Mouse (Mus musculus): ENCODE measurements around the gene Bap1. TPM values are rescaled to one million over a fixed set of nuclear protein-coding genes. Genes with fewer than 3 reads are reported as not detected.

Gene Bap1
- 58.5 and 62.4 TPM in 2 replicates for total RNA-seq (2021)
- long read RNA-seq, experiment 1, transcript Bap1-201 (17 exons, 3,460 nt) = major isoform, 84 of 115 reads
- long read RNA-seq, experiment 1, partial matches to known transcripts = 6 of 115 reads
- long read RNA-seq, experiment 1, other reads (novel, unspliced or antisense) = 24 of 115 reads
- long read RNA-seq, experiment 2, transcript Bap1-201 (17 exons, 3,460 nt) = major isoform, 71 of 99 reads
- long read RNA-seq, experiment 2, partial matches to known transcripts = 15 of 99 reads
- long read RNA-seq, experiment 2, other reads (novel, unspliced or antisense) = 13 of 99 reads

DNA sequence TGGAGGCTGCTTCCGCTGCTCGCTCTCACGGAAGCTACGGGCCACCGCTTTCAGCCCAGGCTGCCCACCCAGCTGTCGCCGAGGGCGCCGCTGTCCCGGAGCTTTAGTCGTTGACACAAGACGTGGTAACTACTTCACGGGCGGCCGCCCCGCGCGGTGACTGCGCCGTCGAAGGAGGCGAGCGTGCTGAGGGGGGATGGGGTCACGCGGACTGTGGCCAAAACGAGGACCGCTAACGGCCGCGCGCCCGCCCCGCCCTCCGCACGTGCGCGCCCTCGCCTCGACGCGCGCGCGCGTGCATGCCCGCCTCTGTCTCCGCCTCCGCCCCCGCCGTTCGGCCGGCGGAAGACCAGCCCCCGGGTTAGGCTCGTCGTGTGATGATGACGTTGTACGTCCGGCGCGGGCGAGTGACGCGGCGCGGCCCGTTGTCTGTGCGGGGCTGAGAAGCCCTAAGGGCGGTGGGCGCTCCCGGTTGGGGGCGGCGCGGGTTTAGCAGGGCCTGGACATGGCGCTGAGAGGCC is at the start of gene Bap1, which contains the start of gene Phf7:
Bap1 (plus strand) TSS at position 367 of the 521 bp plus-strand sequence.
Phf7 (minus strand) TSS at position 234 of the 521 bp plus-strand sequence.
- DNase-seq = peak; percentile 98

DNA sequence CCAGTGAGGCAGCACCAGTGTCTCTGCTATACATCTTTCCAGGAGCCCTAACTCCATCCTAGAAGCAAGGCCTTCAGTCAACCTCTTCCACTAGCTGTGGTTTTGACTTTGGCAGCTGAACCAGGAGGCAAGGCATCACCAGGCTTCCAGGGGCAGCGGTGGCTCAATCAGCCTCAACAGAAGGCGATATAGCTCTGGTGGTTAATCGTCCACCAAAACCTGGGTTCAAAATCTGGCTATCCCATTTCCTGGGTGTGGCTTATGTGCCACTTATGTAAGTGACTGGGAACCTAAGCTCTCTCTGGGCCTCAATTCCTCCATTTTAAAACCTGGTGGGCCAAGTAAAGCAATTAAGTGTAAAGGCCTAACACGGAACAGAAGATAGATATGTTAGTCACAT is 46.4 kb upstream of the Bap1 start:
- no peak for DNase-seq

DNA sequence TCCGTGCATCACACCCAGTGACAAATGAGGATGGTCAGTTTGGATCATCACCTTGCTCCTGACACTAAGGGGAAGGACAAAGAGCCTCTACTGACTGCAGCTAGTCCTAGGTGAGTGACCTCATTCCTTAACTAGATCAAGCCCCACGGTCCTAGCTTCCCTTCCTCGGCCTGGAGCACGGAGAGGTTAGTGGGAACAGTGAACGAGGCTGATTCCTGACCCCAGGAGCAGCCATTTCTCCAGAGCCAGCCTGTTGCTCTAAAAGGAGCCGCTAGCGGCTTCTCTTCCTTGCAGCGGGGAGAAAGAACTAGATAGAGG is 46.0 kb upstream of the Bap1 start:
- DNase-seq = no peak

DNA sequence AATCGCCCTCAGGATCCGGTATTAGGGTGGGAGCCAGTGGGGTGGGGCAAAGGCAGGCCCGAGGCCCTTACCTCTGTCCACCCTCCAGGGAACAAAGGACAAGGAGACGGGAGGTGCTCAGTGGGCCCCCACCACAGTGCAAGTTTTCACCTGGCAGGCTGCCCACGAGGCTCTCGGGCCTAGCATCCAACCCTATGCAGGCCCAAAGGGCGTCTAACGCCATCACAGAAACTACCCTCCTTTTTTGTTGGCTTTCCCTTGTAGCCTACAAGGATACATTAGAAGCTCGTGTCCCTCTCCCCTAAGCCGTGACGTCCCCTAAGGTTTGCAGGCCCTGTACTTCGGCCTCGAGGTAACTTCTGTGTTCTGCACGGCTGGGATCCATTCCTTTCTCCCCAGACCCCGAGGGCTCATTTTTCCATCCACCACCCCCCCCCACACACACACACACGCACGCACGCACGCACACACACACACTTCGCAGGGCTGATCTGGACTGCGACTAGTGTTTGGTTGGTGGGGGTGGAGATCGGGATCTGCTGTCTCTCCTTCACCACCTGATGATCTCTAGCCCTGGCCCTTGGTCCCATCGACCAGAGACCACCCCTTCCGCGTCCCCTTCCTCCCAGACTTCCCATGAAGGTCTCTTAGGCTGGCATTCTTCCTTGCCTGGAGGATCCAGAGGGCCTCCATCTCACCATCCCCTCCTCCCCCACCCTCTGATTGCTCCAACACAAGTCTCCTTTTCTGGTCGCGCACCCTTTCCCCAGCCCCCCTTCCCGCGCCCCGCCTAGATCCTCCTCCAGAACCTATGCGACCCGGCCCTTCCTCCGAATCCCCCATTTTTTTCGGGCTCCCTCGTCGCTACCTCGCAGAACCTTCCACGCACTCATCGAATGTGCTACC is 45.4 kb upstream of the Bap1 start:
- peak; percentile 78 for DNase-seq

DNA sequence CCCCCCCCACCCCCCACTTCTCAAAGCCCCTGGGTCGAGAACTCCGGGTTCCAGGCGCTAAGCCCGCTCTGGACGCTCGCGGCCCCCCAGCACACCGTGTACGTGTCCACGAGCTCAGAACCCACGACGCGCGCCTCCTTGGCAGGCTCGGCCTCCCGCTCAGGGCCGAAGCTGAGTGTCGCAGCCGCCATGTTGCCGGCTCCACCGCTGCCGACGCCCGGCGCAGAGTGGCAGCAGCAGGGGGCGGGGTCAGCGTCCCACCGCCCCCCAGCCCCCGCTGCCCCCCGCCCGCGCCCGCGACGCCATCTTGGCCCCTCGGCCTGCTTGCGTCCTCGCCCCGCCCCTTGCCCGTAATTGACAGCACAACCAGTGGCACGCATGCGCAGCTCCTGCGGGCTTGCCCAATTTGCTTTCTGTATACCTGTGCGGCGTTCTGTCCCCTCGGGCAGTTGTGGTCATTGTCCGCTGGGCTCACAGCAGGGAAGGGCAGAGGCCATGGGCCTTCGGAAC is 44.7 kb upstream of the Bap1 start:
- DNase-seq = peak; percentile 99

DNA sequence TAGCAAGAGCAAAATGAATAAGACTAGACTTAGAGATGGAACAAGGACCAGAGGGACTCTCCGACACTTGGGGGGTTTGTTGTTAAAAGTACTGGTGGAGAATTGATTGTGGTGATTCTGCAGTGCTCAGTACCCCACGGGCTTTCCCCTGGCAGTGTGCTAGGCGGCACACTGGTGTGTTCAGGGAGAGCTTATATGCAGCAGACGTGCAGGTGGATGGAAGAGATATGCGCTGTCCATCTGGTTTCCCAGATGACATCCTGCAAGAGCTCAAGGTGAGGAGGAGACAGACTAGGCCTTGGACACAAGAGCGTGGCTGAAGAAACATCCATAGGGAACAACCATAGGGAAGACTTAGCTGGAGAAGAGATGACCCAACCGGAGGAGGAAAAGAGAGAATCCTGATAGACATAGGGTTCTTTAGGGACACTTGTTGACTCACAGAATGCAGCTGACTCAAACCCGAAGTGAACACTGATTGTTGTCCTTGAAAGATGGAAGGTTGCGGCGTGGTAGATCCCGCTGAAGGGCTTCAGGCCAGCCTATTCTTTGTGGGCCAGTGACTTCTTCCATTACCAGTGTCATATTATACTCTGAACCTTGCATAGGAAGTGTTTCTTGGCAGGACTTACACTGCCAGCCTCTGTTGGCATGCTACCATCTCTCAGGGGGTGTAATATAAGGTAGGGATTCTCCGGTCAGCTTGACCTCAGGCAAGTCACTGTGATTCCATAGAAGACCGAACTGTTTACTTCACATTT is 44.0 kb upstream of the Bap1 start:
- DNase-seq = peak; percentile 55

DNA sequence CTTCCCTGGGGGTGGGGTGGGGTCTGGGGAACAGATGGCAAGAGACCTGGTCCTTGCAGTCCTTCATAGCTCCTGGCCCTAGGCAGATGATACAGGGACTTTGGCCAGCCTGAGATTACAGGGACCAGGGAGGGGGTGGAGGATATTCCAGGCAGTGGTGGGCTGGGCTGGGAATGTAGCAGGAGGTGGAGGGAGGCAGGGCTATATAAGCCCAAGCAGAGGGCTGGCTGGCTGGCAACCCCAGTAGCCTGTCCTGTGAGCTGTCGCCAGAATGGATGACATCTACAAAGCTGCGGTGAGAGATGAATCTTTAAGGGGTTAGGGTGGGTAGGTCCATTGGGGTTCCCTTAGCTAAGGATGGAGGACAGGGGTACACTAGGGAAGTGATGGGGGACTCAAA is 43.2 kb upstream of the Bap1 start, which contains the start of gene Tnnc1:
Tnnc1 (plus strand) TSS at position 229 of the 400 bp plus-strand sequence.
- no peak for DNase-seq

DNA sequence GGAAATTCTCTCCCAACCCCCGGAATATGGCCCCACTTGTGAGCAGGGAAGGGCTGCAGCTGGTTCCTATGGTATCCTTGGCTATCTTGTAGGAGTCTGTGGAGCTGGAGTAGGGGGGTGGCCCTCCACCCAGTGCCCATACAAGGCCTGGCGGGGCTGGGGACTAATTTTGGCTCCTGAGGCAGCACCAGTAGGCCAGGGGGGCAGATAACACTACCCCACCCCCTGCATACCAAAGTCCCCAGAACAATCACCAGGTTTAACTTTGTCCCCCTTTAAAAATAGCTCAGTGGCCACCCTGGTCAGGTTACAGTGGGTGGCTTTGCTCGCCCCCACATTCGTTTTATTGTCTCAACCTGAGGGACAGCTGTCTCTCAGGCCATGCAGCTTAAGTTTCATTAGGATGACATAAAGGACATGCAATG is 42.1 kb upstream of the Bap1 start:
- no peak for DNase-seq

DNA sequence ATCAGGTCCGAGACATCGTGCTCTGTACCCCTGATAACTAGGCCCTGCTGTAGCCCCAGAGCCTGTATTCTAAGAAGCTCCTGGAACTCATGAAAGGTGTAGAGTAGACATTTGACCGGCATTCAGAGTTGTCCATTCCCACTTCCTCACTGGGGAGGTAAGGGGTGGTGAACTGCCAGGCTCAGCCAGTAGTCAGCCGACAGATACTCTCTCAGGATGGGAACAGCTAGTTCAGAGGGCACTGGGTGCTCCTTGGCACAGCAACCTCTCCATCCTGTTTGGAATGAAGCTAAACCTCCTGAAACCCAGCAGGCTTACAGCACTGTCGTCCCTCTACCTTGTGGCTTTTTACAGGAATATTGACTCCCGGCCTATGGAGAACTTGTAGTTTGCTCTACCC is 39.4 kb upstream of the Bap1 start:
- no peak for DNase-seq

DNA sequence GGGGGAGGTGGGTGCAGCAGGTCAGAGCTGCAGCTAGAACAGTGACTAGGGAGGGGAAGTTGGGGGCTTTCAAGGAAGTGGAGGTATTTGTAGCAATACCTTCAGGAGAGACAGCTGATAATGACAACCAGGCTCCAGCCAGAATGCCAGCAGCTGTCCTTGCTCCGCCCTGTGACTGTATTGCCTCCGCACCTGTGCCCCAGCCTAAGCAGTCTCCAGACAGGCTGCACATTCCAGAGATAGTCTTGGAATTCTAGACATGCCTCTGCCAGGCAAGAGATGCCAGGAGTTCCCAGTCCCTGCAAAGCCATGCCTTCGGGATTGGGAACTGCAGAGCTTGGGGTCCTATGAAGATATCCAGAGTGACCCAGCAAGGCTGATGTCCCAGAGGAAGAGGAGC is 38.8 kb upstream of the Bap1 start:
- no peak for DNase-seq

DNA sequence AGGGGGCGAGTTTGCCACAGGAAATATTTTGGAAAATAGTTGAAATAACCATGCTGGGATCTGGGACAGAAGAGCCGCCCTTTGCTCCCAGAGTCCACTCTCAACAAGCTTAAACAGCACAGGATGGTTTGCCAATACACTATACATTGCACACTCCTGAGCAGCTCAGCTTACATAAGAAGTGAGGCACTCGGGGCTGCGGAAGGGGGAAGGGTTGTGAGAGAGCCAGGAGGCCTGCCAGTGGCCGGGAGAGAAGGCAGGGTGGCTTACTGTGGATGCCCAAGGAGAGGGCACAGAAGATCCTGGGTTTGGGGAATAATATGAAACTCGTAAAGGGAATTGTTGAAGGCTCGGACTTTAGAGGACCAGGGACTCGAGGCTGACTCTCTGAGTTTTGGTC is 37.4 kb upstream of the Bap1 start:
- DNase-seq = no peak

DNA sequence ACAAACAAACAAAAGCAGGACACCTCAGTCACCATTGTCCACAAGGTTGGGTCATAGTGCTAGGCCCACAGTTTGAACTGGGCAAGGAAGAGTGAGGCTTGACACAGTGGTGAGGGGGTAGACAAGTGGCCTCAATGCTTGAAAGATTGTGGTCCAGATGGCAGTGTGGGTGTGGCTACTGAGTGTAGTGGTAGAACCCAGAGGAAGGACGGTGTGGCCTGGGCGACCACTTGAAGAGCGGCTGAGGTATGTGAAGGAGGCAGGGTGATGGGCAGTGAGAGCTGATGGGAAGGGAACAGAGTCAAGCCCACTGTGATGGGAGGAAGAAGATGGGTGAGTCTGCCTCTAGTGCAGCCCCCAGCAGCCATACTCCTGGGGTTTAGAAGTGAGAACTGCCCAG is 36.6 kb upstream of the Bap1 start:
- no peak for DNase-seq

DNA sequence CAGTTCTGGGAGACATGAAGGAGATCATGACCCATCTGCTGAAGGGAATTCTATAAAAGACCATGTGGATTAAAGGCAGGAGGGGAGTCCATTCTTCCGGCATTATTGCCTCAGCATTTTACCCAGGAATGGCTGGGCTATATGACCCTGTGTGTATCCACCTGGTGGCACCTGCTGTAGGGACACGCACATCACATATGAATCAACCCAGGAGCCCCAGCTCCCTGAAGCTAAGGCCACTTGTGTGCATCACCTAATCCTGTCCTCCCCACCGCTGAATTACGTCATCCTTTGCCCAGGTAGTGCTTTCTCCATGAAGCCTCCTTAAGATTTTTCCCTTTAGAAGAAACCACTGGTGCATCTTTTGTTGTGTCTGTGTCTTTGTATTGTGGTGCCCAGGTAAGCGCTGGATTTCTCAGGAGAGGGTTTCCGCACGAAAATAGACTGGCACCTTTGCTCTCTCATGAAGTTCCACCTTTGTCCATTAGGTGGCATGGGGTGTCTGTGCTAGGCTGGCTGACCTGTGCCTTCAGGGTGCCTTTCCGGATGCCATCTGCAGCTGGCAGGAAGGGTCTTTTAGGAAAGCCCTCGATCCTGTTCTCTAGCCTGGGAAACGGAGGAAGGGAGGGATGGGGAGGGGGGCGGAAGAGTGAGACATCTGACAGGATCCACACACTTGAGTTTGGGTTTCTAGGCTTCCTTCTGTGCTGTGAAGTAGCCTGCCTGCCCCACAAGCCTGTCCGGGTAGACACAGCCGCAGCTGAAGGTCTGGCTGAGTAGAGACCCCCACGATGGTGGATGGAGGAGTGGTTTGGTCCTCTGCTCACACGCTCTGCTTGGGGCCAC is 35.9 kb upstream of the Bap1 start:
- DNase-seq = peak; percentile 83

DNA sequence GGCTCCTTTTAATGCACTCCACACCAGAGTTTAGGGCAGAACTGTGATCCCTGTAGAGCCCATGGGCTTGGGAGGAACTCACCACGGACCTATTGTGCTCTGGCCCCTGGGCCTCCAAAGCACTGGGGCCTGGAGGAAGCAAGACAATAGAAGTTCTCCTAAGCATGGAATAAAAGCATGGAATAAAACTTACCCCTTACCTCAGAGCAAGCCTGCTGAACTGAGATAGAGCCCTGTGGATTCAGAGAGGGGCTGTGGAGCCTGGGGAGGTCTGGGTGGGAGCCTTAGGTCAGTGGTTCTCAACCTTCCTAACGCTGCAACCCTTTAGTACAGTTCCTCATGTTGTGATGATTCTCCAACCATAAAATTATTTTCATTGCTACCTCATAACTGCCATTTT is 34.4 kb upstream of the Bap1 start, which contains the start of gene Nisch:
Nisch (minus strand) TSS at position 101 of the 400 bp plus-strand sequence.
- no peak for DNase-seq

DNA sequence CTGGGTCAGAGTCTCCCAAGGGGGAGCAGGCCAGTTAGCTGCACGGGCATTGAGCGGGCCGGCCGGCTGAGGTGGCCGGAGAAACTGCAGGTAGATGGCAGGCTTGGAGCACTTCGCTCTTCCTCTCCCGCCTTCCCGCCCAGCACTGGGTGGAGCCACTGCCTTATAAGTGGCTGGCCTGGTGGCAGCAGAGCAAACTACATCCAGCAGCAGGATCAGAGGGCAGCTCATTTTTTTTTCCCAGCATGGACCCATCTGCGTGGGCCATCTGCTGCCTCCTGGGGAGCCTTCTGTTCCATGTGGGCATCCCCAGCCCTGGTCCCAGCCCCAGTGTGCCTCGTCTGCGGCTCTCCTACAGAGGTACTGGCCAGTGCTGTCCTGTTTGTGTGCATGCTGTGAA is 33.6 kb upstream of the Bap1 start, which contains the start of gene Sema3g:
Sema3g (plus strand) TSS at position 195 of the 400 bp plus-strand sequence.
- peak; percentile 84 for DNase-seq

DNA sequence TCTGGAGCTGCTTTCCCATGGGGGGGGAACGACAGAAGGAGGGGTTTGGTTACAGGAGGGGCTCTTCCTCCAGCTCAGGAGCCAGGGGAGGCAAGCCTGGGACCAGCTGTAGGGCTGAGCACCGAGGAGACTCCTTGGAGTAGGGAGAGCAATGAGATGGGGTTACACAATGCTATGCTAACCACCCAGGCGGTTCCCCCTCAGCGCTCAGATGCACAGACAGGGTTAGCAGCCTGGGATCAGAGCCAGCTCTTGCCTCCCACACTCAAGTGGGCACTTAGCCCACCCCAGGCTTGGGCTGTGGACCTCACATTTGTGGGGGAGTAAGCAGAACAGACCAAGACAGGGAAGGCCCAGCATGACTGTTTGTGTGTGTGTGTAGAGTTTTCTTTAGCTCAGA is 24.3 kb upstream of the Bap1 start:
- no peak for DNase-seq

DNA sequence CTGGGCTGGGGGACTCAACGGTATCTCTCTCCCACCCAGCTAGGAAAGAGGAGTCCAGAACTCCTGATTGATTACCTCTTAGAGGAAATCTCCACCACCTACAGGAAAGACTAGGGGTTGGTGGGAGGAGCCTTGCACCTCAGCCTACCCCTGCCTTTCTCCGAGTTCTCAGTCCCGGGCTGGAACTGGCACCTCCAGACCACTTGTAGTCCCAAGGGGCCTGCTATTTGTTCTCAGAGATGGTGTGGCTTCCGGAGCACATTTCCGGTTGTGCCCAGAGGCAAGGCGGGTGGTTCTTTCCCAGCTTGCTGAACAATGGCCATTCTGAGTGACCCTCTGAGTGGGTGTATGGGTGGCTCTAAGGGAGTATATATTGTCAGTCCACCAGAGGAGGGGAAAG is 23.0 kb upstream of the Bap1 start:
- peak; percentile 55 for DNase-seq

DNA sequence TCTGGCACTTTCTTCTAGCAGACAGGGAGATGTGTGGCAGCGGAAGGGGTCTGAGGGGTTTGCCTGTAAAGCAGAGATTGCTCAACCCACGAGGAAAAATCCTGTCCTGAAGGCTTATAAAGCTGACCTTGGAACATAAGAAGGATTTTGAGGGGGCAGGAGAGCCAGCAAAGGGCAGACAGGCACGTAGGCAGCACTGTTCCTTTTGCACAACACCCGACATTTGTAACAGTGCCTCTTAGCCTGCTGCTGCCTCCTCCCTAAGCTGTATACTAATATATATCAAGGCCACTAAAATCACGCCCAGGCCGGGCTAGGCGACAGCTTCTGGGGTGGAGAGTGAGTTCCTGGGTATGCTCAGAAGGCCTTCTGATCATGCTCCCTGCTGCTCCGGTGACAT is 20.8 kb upstream of the Bap1 start:
- peak; percentile 36 for DNase-seq

DNA sequence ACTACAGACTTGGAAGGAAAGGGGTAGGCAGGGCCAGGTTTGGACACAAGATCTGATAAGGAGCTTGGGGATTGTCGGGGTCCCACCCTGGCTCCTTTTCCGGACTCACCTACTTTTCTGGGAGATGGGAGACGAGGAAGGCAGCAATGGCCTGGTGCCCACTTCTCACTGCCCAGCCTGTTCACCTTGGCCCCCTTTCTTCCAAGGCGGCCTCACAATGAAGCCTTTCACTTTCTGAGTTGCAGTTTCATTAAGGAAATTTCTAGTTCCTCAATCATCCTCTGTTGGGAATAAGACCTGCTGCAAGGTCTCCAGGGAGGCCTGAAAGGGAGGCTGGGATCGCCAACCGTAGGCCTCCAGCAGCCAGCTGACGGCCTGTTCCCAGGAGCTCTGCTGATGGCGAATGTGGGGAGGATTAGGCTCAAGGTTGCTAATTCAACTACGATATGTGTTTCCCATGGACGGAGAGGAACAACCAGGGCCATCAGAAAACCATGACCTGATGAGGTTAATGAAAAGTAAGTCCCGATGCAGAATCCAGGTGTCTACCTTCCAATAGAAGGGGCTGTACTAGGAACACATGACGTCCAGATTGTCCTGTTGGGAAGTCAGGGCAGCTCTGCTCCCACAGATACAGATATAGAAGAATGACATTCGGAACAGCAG is 18.7 kb upstream of the Bap1 start:
- DNase-seq = peak; percentile 48
